Mouse (Mus musculus) liver, embryonic 14.5 days (tissue): Measurements from ENCODE around the gene Tmem81. TPM values are rescaled to one million over a fixed set of nuclear protein-coding genes. Genes with fewer than 3 reads are reported as not detected.

Experiments used
- ATAC-seq: fragments of 200-750 bp; cut with Nextera tagmentation; 2 replicates; pipeline ENCODE4 v1.8.0; 2017; ENCODE audit warnings: moderate number of reproducible peaks, mild to moderate bottlenecking, moderate library complexity; ENCODE audit not compliant: insufficient read depth
- DNase-seq, 3 experiments: peaks; one replicate each; pipeline ENCODE4 v3.0.0-alpha.2; 2012 to 2013; ENCODE audit warnings: low read depth in 3 of 3, low spot score in 3 of 3
- H3K27ac ChIP-seq: fragments of 300-500 bp; sonication (generic); 2 replicates; pipeline ENCODE4 v1.5.1; 2014; ENCODE audit warnings: moderate library complexity, mild to moderate bottlenecking, control low read depth, inconsistent platforms
- H3K27me3 ChIP-seq: fragments of 300-500 bp; sonication (generic); 2 replicates; pipeline ENCODE4 v1.6.1; 2014; ENCODE audit warnings: mild to moderate bottlenecking, low read length, moderate library complexity; ENCODE audit not compliant: control insufficient read depth, insufficient read depth
- H3K36me3 ChIP-seq: fragments of 300-500 bp; sonication (generic); replicated peaks from 2 replicates; pipeline ENCODE4 v1.6.1; 2014; ENCODE audit warnings: low read depth; ENCODE audit not compliant: control insufficient read depth, insufficient read depth
- H3K4me1 ChIP-seq, 2 experiments: fragments of 200-500 bp in 1 of 2; fragments of 300-500 bp in 1 of 2; sonication (generic) in 1 of 2; replicated peaks; 2 replicates each; pipeline ENCODE4 v1.6.1; 2012 to 2014; ENCODE audit warnings: antibody characterized with exemption in 1 of 2, inconsistent platforms in 1 of 2, low read length in 1 of 2; ENCODE audit not compliant: control insufficient read depth in 2 of 2, insufficient read depth in 2 of 2
- H3K4me2 ChIP-seq: fragments of 300-500 bp; sonication (generic); 2 replicates; pipeline ENCODE4 v1.6.1; 2014; ENCODE audit warnings: low read depth, mild to moderate bottlenecking, control low read depth, moderate library complexity
- H3K4me3 ChIP-seq, 2 experiments: fragments of 200-500 bp in 1 of 2; fragments of 300-500 bp in 1 of 2; sonication (generic) in 1 of 2; 2 replicates each; pipeline ENCODE4 v1.5.1; 2012 to 2014; ENCODE audit warnings: low read depth in 2 of 2, low read length in 2 of 2, mild to moderate bottlenecking in 2 of 2, control low read depth in 1 of 2, inconsistent platforms in 1 of 2, moderate library complexity in 1 of 2; ENCODE audit not compliant: insufficient read depth in 1 of 2
- H3K9ac ChIP-seq: fragments of 300-500 bp; sonication (generic); replicated peaks from 2 replicates; pipeline ENCODE4 v1.6.1; 2014; ENCODE audit warnings: mild to moderate bottlenecking, control low read depth, moderate library complexity
- H3K9me3 ChIP-seq: fragments of 300-500 bp; sonication (generic); 2 replicates; pipeline ENCODE4 v1.6.1; 2016; ENCODE audit warnings: low read length, mixed read lengths; ENCODE audit not compliant: control insufficient read depth
- CTCF ChIP-seq: IDR thresholded peaks from 2 replicates; pipeline ENCODE4 v1.5.1; 2016; ENCODE audit warnings: antibody characterized with exemption, low read depth, control low read depth
- EP300 ChIP-seq: IDR thresholded peaks from 2 replicates; pipeline ENCODE4 v1.6.1; 2016; ENCODE audit warnings: antibody characterized with exemption, low read depth
- WGBS: fragments of 180-500 bp; shearing (Covaris S2); extraction: QIAGEN DNeasy Blood & Tissue Kit; methylation state at CpG from one replicate; pipeline ENCODE4 v1.1.7; 2014; ENCODE audit not compliant: insufficient replicate concordance; 5-methylcytosine and 5-hydroxymethylcytosine counted together
- polyA plus RNA-seq, 2 experiments: library from polyadenylated mRNA; depleted of rRNA in 1 of 2; stranded (reverse) in 1 of 2; unstranded in 1 of 2; fragments of >200 nt; fragmentation: Nextera tagmentation in 1 of 2; extraction: Ambion mirVana in 1 of 2; gene quantifications; 2 replicates each; pipeline versions ENCODE4 v1.2.1 to v1.2.3; 2012 to 2014

Gene Tmem81
- polyA plus RNA-seq, 2 experiments: 0.88 to 1.3 TPM

DNA sequence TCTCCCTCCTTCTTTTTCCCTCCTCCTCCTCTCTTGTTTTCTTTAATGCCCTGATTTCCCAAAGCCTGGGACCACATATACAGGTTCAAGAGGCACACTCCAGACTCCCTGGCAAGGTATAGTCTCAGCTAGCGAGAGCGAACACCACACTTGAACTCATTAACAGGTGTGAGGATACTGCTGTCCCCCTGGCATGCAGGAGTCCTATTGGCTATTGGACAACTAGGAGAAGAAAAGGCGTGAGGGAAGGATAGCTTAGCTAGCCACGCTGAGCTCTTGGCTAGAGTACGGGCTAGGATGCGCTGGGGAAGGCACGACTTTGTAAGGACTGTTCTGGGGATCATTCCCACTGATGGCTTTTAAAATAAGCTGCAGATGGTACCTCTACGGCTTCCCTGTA, 6.1 kb downstream of the Tmem81 start:
- peaks cover 3% of the 10 kb centered on the region for H3K36me3 ChIP-seq
- H3K4me3 ChIP-seq: no peak overlapping the region
- H3K27me3 ChIP-seq: no peaks in the 10 kb centered on the region
- no peak overlapping the region for H3K27ac ChIP-seq
- ATAC-seq: no peak
- H3K9ac ChIP-seq: no peak overlapping the region
- no peak overlapping the region for H3K4me2 ChIP-seq
- TF ChIP-seq EP300 (no peak), CTCF (no peak)
- DNase-seq: no peak
- WGBS: 63% methylated on average over 8 of the region's 8 CpGs
- H3K9me3 ChIP-seq: no peaks in the 10 kb centered on the region
- H3K4me1 ChIP-seq: no peaks in the 10 kb centered on the region

GRCm38 (mm10) chr1:132515339-132515738, 9.3 kb downstream of the Tmem81 start:
- Histone ChIP-seq H3K9me3 (no peaks in the 10 kb centered on the region), H3K4me1 (no peaks in the 10 kb centered on the region), H3K9ac (no peak overlapping the region), H3K36me3 (no peaks in the 10 kb centered on the region), H3K27me3 (no peaks in the 10 kb centered on the region), H3K4me2 (no peak overlapping the region), H3K4me3 (no peak overlapping the region), H3K27ac (no peak overlapping the region)
- no peak for DNase-seq
- 77% methylated on average over 12 of the region's 12 CpGs for WGBS
- no peak for TF ChIP-seq EP300
- TF ChIP-seq CTCF: no peak
- no peak for ATAC-seq

GRCm38 (mm10) chr1:132516776-132517175, 10.7 kb downstream of the Tmem81 start:
- Histone ChIP-seq H3K4me1 (no peaks in the 10 kb centered on the region), H3K27ac (no peak overlapping the region), H3K4me2 (no peak overlapping the region), H3K4me3 (no peak overlapping the region), H3K27me3 (no peaks in the 10 kb centered on the region), H3K9ac (no peak overlapping the region), H3K9me3 (no peaks in the 10 kb centered on the region), H3K36me3 (no peaks in the 10 kb centered on the region)
- TF ChIP-seq EP300 (no peak), CTCF (no peak)
- no peak for ATAC-seq
- no peak for DNase-seq
- WGBS: 73% methylated on average over 11 of the region's 11 CpGs

DNA sequence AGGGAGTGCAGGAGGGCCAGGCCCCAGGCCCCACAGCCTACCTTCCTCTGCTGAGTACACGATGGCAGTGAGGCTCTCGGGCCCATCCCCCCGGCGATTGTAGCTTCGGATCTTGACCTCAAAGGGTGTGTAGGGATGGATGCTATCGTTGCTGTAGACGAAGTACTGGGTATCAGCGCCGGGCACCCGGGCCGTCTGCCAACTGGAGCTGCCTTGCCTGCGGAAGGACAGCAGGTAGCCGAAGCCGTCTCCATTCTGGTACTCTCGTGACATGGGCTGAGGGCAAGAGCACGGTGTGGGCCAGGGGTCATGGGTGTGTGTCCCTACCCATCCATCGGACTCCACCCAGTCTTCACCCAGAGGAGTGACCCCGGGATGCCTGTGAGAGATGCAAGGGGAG, 12.6 kb downstream of the Tmem81 start:
- H3K4me1 ChIP-seq: no peaks in the 10 kb centered on the region
- no peak overlapping the region for H3K4me2 ChIP-seq
- no peaks in the 10 kb centered on the region for H3K27me3 ChIP-seq
- DNase-seq: no peak
- no peak for ATAC-seq
- TF ChIP-seq EP300: no peak
- no peak for TF ChIP-seq CTCF
- H3K27ac ChIP-seq: no peak overlapping the region
- no peak overlapping the region for H3K9ac ChIP-seq
- no peaks in the 10 kb centered on the region for H3K36me3 ChIP-seq
- 69% methylated on average over 18 of the region's 18 CpGs for WGBS
- no peaks in the 10 kb centered on the region for H3K9me3 ChIP-seq
- H3K4me3 ChIP-seq: no peak overlapping the region

DNA sequence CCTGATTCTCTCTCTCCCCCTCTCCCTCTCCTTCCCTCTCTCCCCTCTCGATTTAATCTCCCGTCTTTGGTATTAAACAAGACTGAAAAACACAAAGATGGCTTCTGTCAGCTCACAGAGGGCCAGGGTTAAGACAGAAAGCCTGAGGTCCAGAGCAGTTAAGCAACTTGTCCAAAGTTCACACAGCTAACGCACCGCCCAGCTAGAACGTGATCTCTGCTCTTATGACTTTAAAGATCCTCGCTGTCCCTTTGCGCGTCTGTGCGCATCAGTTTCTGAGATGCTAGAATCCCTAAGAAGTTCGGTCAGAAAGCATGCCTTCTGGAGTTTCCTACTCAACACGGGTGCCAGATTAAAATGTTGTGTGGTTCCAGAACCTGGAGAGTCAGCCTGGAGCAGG, 13.7 kb downstream of the Tmem81 start:
- ATAC-seq (no peak), DNase-seq (no peak)
- no peaks in the 10 kb centered on the region for H3K27me3 ChIP-seq
- no peak overlapping the region for H3K4me3 ChIP-seq
- no peak overlapping the region for H3K4me2 ChIP-seq
- H3K36me3 ChIP-seq: no peaks in the 10 kb centered on the region
- no peaks in the 10 kb centered on the region for H3K9me3 ChIP-seq
- 76% methylated on average over 11 of the region's 11 CpGs for WGBS
- H3K27ac ChIP-seq: no peak overlapping the region
- no peaks in the 10 kb centered on the region for H3K4me1 ChIP-seq
- no peak overlapping the region for H3K9ac ChIP-seq
- TF ChIP-seq EP300 (no peak), CTCF (no peak)
